Mouse (Mus musculus): Measurements from ENCODE around the gene Sash1. TPM values are rescaled to one million over a fixed set of nuclear protein-coding genes. Genes with fewer than 3 reads are reported as not detected.

Gene Sash1
- polyA plus RNA-seq, 1 experiment from 2014 or later = 5.0 TPM

DNA sequence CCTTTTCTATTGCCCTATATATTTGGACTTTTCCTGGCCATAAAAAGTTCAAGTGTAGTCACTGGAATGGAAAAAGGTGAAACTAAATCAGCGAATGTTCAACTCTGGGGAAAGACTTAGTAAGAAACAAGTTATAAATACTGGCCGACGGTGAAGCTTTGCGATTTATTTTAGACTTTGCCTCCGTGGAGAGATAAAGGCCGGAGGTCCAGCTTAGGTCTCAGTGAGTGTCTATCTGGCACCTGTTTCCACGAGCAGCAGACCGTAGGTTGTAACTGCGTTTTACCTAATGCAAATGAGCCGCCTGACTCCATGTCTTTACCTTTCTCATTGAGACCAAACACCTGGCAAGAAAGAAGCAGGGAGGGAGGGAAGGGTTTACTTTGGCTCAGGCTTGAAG, 77.5 kb downstream of the Sash1 start:
- H3K4me3 ChIP-seq (ENCODE audit: control insufficient read depth in 1 of 2, insufficient read depth in 1 of 2, low read depth in 1 of 2, low read length in 2 of 2) = no peak overlapping the region
- H3K36me3 ChIP-seq (ENCODE audit: control insufficient read depth, insufficient read depth, low read length) = peaks cover 7% of the 10 kb centered on the region; the same call in 1 of the 2 replicates
- no peaks in the 10 kb centered on the region for H3K27me3 ChIP-seq (ENCODE audit: control insufficient read depth, insufficient read depth, low read length)
- no peak overlapping the region for H3K27ac ChIP-seq (replicated peaks in 1 of 2; ENCODE audit: control insufficient read depth in 1 of 2, insufficient read depth in 1 of 2, low read depth in 2 of 2, low read length in 2 of 2)
- H3K9ac ChIP-seq (ENCODE audit: low read length) = no peak overlapping the region
- H3K4me2 ChIP-seq (ENCODE audit: low read length) = no peak overlapping the region
- peaks cover 29 to 36% of the 10 kb centered on the region in 2 experiments for H3K4me1 ChIP-seq (ENCODE audit: control insufficient read depth in 2 of 2, insufficient read depth in 2 of 2, low read length in 2 of 2)
- no peaks in the 10 kb centered on the region for H3K9me3 ChIP-seq (ENCODE audit: control insufficient read depth, low read length)
- 79% methylated on average over 10 of the region's 10 CpGs for WGBS
- no peak for ATAC-seq (ENCODE audit: insufficient number of reproducible peaks, insufficient read depth, low FRiP score, low read depth)

DNA sequence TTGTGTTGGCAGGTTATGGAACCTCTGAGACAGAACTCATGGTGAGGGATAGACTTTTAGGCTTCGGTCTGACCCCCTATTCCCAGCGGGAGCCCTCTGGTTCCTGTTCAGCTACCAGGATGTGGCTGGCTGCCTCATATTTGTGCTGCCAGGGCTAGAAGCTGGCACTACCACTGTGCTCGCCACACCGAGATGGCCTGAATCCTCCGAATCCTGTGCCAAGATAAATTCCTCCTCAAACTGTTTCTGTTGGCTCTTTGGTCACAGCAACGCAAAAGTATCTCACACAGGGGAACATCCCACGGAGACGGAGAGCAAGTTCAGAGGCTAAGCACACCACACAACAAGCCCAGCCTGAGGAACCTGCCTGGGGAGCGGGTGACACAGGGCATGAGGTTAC, 78.3 kb downstream of the Sash1 start:
- no peak for ATAC-seq (ENCODE audit: insufficient number of reproducible peaks, insufficient read depth, low FRiP score, low read depth)
- no peak overlapping the region for H3K27ac ChIP-seq (replicated peaks in 1 of 2; ENCODE audit: control insufficient read depth in 1 of 2, insufficient read depth in 1 of 2, low read depth in 2 of 2, low read length in 2 of 2)
- 84% methylated on average over 9 of the region's 9 CpGs for WGBS

DNA sequence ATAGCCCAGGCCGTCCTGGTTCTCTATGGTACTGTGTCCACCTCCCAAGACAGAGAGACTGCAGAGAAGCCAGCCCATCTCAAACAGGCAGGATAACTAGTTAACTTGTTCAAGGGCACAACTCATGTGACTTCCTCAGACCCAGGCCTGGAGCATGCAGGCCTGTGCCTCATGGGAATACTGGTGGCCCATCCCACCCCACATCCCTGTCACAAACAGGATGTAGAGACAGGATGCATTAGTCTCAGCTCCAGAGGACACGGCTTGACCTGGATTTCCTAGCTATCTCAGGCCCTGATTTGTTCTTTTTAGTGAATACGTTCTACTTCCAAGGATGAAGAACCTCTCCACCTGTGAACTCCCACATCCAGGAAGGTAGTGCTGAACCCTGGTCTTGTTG, 80.5 kb downstream of the Sash1 start:
- ATAC-seq (ENCODE audit: insufficient number of reproducible peaks, insufficient read depth, low FRiP score, low read depth) = no peak
- Histone ChIP-seq H3K9ac (ENCODE audit: low read length) (no peak overlapping the region), H3K4me3 (ENCODE audit: control insufficient read depth in 1 of 2, insufficient read depth in 1 of 2, low read depth in 1 of 2, low read length in 2 of 2) (no peak overlapping the region), H3K4me2 (ENCODE audit: low read length) (no peak overlapping the region), H3K27me3 (ENCODE audit: control insufficient read depth, insufficient read depth, low read length) (no peaks in the 10 kb centered on the region), H3K27ac (replicated peaks in 1 of 2; ENCODE audit: control insufficient read depth in 1 of 2, insufficient read depth in 1 of 2, low read depth in 2 of 2, low read length in 2 of 2) (no peak overlapping the region; a peak in 1 of 4 replicates), H3K4me1 (ENCODE audit: control insufficient read depth in 2 of 2, insufficient read depth in 2 of 2, low read length in 2 of 2) (peaks cover 40 to 45% of the 10 kb centered on the region in 2 experiments), H3K9me3 (ENCODE audit: control insufficient read depth, low read length) (no peaks in the 10 kb centered on the region), H3K36me3 (ENCODE audit: control insufficient read depth, insufficient read depth, low read length) (0 out of 2 replicates have a peak, but pooled peaks cover 3% of the 10 kb centered on the region)
- WGBS = 65% methylated on average over 3 of the region's 3 CpGs

More for the DNA sequence above, 78.3 kb downstream of the Sash1 start:
- H3K9me3 ChIP-seq (ENCODE audit: control insufficient read depth, low read length) = no peaks in the 10 kb centered on the region
- peaks cover 29 to 30% of the 10 kb centered on the region in 2 experiments for H3K4me1 ChIP-seq (ENCODE audit: control insufficient read depth in 2 of 2, insufficient read depth in 2 of 2, low read length in 2 of 2)
- no peak overlapping the region for H3K9ac ChIP-seq (ENCODE audit: low read length)
- H3K36me3 ChIP-seq (ENCODE audit: control insufficient read depth, insufficient read depth, low read length) = peaks cover 7% of the 10 kb centered on the region; the same call in 1 of the 2 replicates
- H3K27me3 ChIP-seq (ENCODE audit: control insufficient read depth, insufficient read depth, low read length) = no peaks in the 10 kb centered on the region
- H3K4me2 ChIP-seq (ENCODE audit: low read length) = no peak overlapping the region
- H3K4me3 ChIP-seq (ENCODE audit: control insufficient read depth in 1 of 2, insufficient read depth in 1 of 2, low read depth in 1 of 2, low read length in 2 of 2) = no peak overlapping the region

DNA sequence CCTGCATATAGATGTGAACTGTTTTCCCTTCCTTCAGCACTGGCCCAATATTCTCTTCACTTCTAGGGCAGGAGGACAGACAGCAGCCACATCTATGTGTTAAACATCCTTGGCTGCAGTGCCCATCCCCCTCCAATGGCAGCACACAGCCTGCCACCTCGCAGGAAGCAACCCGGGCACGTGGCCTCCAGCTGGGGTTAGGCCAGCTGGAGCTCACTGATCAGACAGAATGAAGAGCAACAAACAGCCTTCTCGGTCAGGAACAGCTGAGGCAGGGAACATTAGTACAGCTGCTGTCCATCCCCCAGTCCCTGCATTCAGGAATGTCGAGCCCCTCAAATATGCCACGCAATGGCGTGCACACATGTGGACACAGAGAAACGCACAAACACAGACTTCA, 81.6 kb downstream of the Sash1 start:
- H3K4me3 ChIP-seq (ENCODE audit: control insufficient read depth in 1 of 2, insufficient read depth in 1 of 2, low read depth in 1 of 2, low read length in 2 of 2) = no peak overlapping the region
- no peaks in the 10 kb centered on the region for H3K27me3 ChIP-seq (ENCODE audit: control insufficient read depth, insufficient read depth, low read length)
- peaks cover 38 to 45% of the 10 kb centered on the region in 2 experiments for H3K4me1 ChIP-seq (ENCODE audit: control insufficient read depth in 2 of 2, insufficient read depth in 2 of 2, low read length in 2 of 2)
- 0 out of 2 replicates have a peak, but pooled peaks have one; percentile 24 for ATAC-seq (ENCODE audit: insufficient number of reproducible peaks, insufficient read depth, low FRiP score, low read depth)
- H3K27ac ChIP-seq (replicated peaks in 1 of 2; ENCODE audit: control insufficient read depth in 1 of 2, insufficient read depth in 1 of 2, low read depth in 2 of 2, low read length in 2 of 2) = peak overlapping the region in 1 of 2 experiments; percentile 15; a peak in 1 of 4 replicates
- no peaks in the 10 kb centered on the region for H3K9me3 ChIP-seq (ENCODE audit: control insufficient read depth, low read length)
- H3K36me3 ChIP-seq (ENCODE audit: control insufficient read depth, insufficient read depth, low read length) = 0 out of 2 replicates have a peak, but pooled peaks cover 2% of the 10 kb centered on the region
- no peak overlapping the region for H3K9ac ChIP-seq (ENCODE audit: low read length)
- no peak overlapping the region for H3K4me2 ChIP-seq (ENCODE audit: low read length)
- WGBS = 36% methylated on average over 8 of the region's 8 CpGs

DNA sequence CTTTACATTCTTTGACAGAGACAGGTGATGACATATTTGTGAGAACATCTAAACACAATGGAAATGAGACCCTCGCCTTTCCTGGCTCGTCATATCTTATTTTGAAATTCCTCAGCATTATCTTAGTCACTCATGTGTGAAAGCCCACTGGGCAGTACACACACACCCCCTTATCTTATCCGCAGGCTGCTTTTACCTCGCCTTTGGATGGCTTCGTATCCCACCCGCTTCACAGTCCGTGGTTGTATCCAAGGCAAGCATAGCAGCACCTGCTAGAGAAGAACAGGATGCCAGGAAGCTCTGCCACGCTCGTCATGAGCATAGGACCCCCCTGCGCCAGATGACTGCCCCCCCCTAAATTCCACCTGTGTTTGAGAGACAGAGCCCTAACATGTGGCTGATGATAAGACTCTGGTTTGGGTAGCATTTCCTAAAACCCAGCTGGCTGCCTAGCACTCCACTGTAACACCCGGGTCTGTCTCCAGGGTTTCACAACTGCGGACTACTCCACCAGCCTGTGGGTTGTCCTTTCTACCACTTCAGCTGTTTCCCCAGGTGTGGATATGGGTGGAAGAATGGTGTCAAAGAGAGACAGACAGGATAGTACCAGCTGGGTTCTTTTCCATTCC, 84.0 kb downstream of the Sash1 start:
- peaks cover 29 to 35% of the 10 kb centered on the region in 2 experiments for H3K4me1 ChIP-seq (ENCODE audit: control insufficient read depth in 2 of 2, insufficient read depth in 2 of 2, low read length in 2 of 2)
- H3K4me2 ChIP-seq (ENCODE audit: low read length) = peak overlapping the region; percentile 50
- H3K9me3 ChIP-seq (ENCODE audit: control insufficient read depth, low read length) = no peaks in the 10 kb centered on the region
- H3K4me3 ChIP-seq (ENCODE audit: control insufficient read depth in 1 of 2, insufficient read depth in 1 of 2, low read depth in 1 of 2, low read length in 2 of 2) = peak overlapping the region in 1 of 2 experiments; percentile 11; a peak in 1 of 4 replicates
- no peak overlapping the region for H3K9ac ChIP-seq (ENCODE audit: low read length)
- H3K36me3 ChIP-seq (ENCODE audit: control insufficient read depth, insufficient read depth, low read length) = 0 out of 2 replicates have a peak, but pooled peaks cover 2% of the 10 kb centered on the region
- H3K27me3 ChIP-seq (ENCODE audit: control insufficient read depth, insufficient read depth, low read length) = no peaks in the 10 kb centered on the region
- H3K27ac ChIP-seq (replicated peaks in 1 of 2; ENCODE audit: control insufficient read depth in 1 of 2, insufficient read depth in 1 of 2, low read depth in 2 of 2, low read length in 2 of 2) = no peak overlapping the region; a peak in 1 of 4 replicates
- WGBS = 18% methylated on average over 12 of the region's 12 CpGs
- no peak for ATAC-seq (ENCODE audit: insufficient number of reproducible peaks, insufficient read depth, low FRiP score, low read depth)

DNA sequence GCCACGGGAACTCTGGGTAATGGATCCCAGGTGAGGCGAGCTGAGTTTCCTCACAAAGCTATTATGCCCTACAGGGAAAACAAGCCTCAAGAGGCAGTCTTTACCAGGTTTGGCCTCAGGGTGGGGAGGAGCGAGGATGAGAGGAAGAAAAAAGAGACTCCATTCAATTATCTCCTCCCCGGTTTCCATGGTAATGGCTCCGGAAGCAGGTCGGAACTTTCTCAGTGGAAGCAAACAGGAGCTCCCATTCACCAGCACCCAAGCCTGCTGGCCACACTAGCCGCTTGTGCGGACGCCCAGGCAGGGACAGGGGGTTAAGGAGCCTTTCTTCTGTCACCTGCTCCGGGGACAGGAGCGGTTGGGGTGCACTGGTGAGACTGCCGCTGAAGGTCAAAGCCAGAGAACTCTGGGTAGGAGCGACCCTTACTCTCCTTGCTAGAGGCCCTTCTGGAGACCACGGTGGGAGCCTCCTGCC, 84.7 kb downstream of the Sash1 start:
- Histone ChIP-seq H3K9me3 (ENCODE audit: control insufficient read depth, low read length) (no peaks in the 10 kb centered on the region), H3K9ac (ENCODE audit: low read length) (no peak overlapping the region), H3K4me1 (ENCODE audit: control insufficient read depth in 2 of 2, insufficient read depth in 2 of 2, low read length in 2 of 2) (peaks cover 29 to 33% of the 10 kb centered on the region in 2 experiments), H3K27me3 (ENCODE audit: control insufficient read depth, insufficient read depth, low read length) (no peaks in the 10 kb centered on the region), H3K36me3 (ENCODE audit: control insufficient read depth, insufficient read depth, low read length) (0 out of 2 replicates have a peak, but pooled peaks cover 2% of the 10 kb centered on the region), H3K4me3 (ENCODE audit: control insufficient read depth in 1 of 2, insufficient read depth in 1 of 2, low read depth in 1 of 2, low read length in 2 of 2) (peak overlapping the region in 1 of 2 experiments; percentile 11; a peak in 1 of 4 replicates), H3K27ac (replicated peaks in 1 of 2; ENCODE audit: control insufficient read depth in 1 of 2, insufficient read depth in 1 of 2, low read depth in 2 of 2, low read length in 2 of 2) (no peak overlapping the region; a peak in 1 of 4 replicates), H3K4me2 (ENCODE audit: low read length) (peak overlapping the region; percentile 50)
- no peak for ATAC-seq (ENCODE audit: insufficient number of reproducible peaks, insufficient read depth, low FRiP score, low read depth)
- WGBS = 44% methylated on average over 14 of the region's 14 CpGs

DNA sequence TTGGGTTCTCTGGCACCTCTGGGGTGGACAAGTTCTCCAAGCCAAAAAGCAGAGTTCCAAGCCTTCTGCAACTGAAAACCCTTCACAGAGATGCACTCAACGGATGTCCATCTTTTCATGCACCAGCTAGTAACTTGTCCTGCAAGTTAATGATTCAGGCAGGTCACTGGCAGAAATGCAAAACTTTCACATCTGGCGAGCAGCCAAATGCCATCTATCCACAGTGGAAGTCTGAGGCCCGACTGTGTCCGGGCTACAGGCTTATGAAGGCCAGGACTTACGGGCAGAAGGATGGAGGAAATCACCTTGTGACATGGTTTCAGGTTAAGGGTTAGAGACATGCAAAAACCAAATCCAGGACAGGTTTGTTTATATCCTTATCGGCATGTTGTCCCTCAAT, 88.0 kb downstream of the Sash1 start:
- Histone ChIP-seq H3K36me3 (ENCODE audit: control insufficient read depth, insufficient read depth, low read length) (0 out of 2 replicates have a peak, but pooled peaks cover 2% of the 10 kb centered on the region), H3K4me3 (ENCODE audit: control insufficient read depth in 1 of 2, insufficient read depth in 1 of 2, low read depth in 1 of 2, low read length in 2 of 2) (no peak overlapping the region), H3K9me3 (ENCODE audit: control insufficient read depth, low read length) (no peaks in the 10 kb centered on the region), H3K4me2 (ENCODE audit: low read length) (no peak overlapping the region), H3K27ac (replicated peaks in 1 of 2; ENCODE audit: control insufficient read depth in 1 of 2, insufficient read depth in 1 of 2, low read depth in 2 of 2, low read length in 2 of 2) (no peak overlapping the region), H3K9ac (ENCODE audit: low read length) (no peak overlapping the region), H3K27me3 (ENCODE audit: control insufficient read depth, insufficient read depth, low read length) (no peaks in the 10 kb centered on the region), H3K4me1 (ENCODE audit: control insufficient read depth in 2 of 2, insufficient read depth in 2 of 2, low read length in 2 of 2) (peaks cover 14 to 17% of the 10 kb centered on the region in 2 experiments)
- no peak for ATAC-seq (ENCODE audit: insufficient number of reproducible peaks, insufficient read depth, low FRiP score, low read depth)
- WGBS = 54% methylated on average over 6 of the region's 6 CpGs

Data from heart, embryonic 14.5 days (tissue).